Mouse (Mus musculus) NIH3T3 (cell line): ENCODE data around the gene Prex1.

Experiments
- DNase-seq: peaks from one replicate; pipeline ENCODE4 v3.0.0-alpha.2; 2012; ENCODE audit warnings: low read depth

The Prex1 gene

GRCm38 (mm10) chr2:166661971-166662370 lies 51.7 kb downstream of the Prex1 start:
- DNase-seq: no peak

- DNase-seq: no peak
Measured at GRCm38 (mm10) chr2:166661498-166661897, 52.1 kb downstream of the Prex1 start.

- DNase-seq: no peak
Measured at GRCm38 (mm10) chr2:166658380-166658779, 55.3 kb downstream of the Prex1 start.

GRCm38 (mm10) chr2:166657451-166658011 lies 56.1 kb downstream of the Prex1 start:
- DNase-seq: no peak

GRCm38 (mm10) chr2:166656630-166657029 lies 57.0 kb downstream of the Prex1 start:
- no peak for DNase-seq

GRCm38 (mm10) chr2:166655727-166656520 lies 57.7 kb downstream of the Prex1 start:
- no peak for DNase-seq

- no peak for DNase-seq
Measured at GRCm38 (mm10) chr2:166655308-166655707, 58.3 kb downstream of the Prex1 start.

- DNase-seq: no peak
Measured at GRCm38 (mm10) chr2:166654875-166655274, 58.8 kb downstream of the Prex1 start.

- no peak for DNase-seq
Measured at GRCm38 (mm10) chr2:166653564-166653963, 60.1 kb downstream of the Prex1 start.

- DNase-seq: no peak
Measured at GRCm38 (mm10) chr2:166652672-166653071, 61.0 kb downstream of the Prex1 start.

- no peak for DNase-seq
Measured at GRCm38 (mm10) chr2:166651317-166652030, 62.2 kb downstream of the Prex1 start.

- no peak for DNase-seq
Measured at GRCm38 (mm10) chr2:166650414-166650813, 63.2 kb downstream of the Prex1 start.

- no peak for DNase-seq
Measured at GRCm38 (mm10) chr2:166647242-166647641, 66.4 kb downstream of the Prex1 start.

- DNase-seq: no peak
Measured at GRCm38 (mm10) chr2:166646434-166647088, 67.1 kb downstream of the Prex1 start.

GRCm38 (mm10) chr2:166644816-166645215 lies 68.8 kb downstream of the Prex1 start:
- no peak for DNase-seq

- DNase-seq: no peak
Measured at GRCm38 (mm10) chr2:166642581-166642987, 71.0 kb downstream of the Prex1 start.

GRCm38 (mm10) chr2:166639750-166640149 lies 73.9 kb downstream of the Prex1 start:
- DNase-seq: no peak

GRCm38 (mm10) chr2:166638947-166639641 lies 74.5 kb downstream of the Prex1 start:
- no peak for DNase-seq

- no peak for DNase-seq
Measured at GRCm38 (mm10) chr2:166638079-166638800, 75.4 kb downstream of the Prex1 start.

GRCm38 (mm10) chr2:166637673-166637990 lies 76.0 kb downstream of the Prex1 start:
- DNase-seq: no peak
